Mouse (Mus musculus) MEL (cell line): ENCODE data around the gene Tfrc. TPM values are rescaled to one million over a fixed set of nuclear protein-coding genes. Genes with fewer than 3 reads are reported as not detected.
A peak's percentile ranks its signal among the peaks of the same experiment; 100 is the strongest.

ENCODE experiments used
- DNase-seq: peaks from one replicate; pipeline ENCODE4 v3.0.0; 2011; ENCODE audit warnings: low read depth, low spot score
- H3K27ac ChIP-seq: 2 replicates; pipeline ENCODE4 v1.5.1; 2012; ENCODE audit warnings: low read depth, mild to moderate bottlenecking, control low read depth, low read length, moderate library complexity; ENCODE audit not compliant: control insufficient read depth
- H3K27me3 ChIP-seq, 2 experiments: fragments of 150-350 bp in 1 of 2; sonication (generic) in 1 of 2; 2 replicates each; pipeline ENCODE4 v1.6.1; 2012; ENCODE audit warnings: low read length in 2 of 2, mild to moderate bottlenecking in 2 of 2, improper control_type of control experiment in 1 of 2, moderate library complexity in 1 of 2; ENCODE audit not compliant: insufficient read depth in 2 of 2, control insufficient read depth in 1 of 2
- H3K36me3 ChIP-seq, 2 experiments: 2 replicates each; pipeline ENCODE4 v1.6.1; 2012 to 2014; ENCODE audit warnings: low read length in 2 of 2, improper control_type of control experiment in 1 of 2, inconsistent platforms in 1 of 2, mild to moderate bottlenecking in 1 of 2; ENCODE audit not compliant: insufficient read depth in 2 of 2, control insufficient read depth in 1 of 2
- H3K4me1 ChIP-seq, 2 experiments: fragments of 150-350 bp in 1 of 2; sonication (generic) in 1 of 2; 2 replicates each; pipeline ENCODE4 v1.6.1; 2012; ENCODE audit warnings: low read length in 2 of 2, improper control_type of control experiment in 1 of 2, mild to moderate bottlenecking in 1 of 2; ENCODE audit not compliant: insufficient read depth in 2 of 2, control insufficient read depth in 1 of 2
- H3K4me3 ChIP-seq, 2 experiments: fragments of 150-350 bp in 1 of 2; sonication (generic) in 1 of 2; 2 replicates each; pipeline ENCODE4 v1.5.1; 2012; ENCODE audit warnings: low read depth in 2 of 2, low read length in 2 of 2, mild to moderate bottlenecking in 2 of 2, moderate library complexity in 2 of 2, control low read depth in 1 of 2, improper control_type of control experiment in 1 of 2; ENCODE audit not compliant: control insufficient read depth in 1 of 2, insufficient read depth in 1 of 2
- H3K79me2 ChIP-seq: 2 replicates; pipeline ENCODE4 v1.6.1; 2012; ENCODE audit warnings: mild to moderate bottlenecking, low read length, moderate library complexity; ENCODE audit not compliant: control insufficient read depth, poor library complexity, insufficient read depth
- H3K9ac ChIP-seq: 2 replicates; pipeline ENCODE4 v1.6.1; 2012; ENCODE audit warnings: low read depth, mild to moderate bottlenecking, control low read depth, low read length, moderate library complexity; ENCODE audit not compliant: control insufficient read depth, poor library complexity, severe bottlenecking
- H3K9me3 ChIP-seq: fragments of 150-350 bp; sonication (generic); replicated peaks from 2 replicates; pipeline ENCODE4 v1.6.1; 2012; ENCODE audit warnings: mild to moderate bottlenecking, low read length, improper control_type of control experiment, moderate library complexity; ENCODE audit not compliant: insufficient read depth
- CHD1 ChIP-seq: IDR thresholded peaks from 2 replicates; pipeline ENCODE4 v1.6.1; 2012; ENCODE audit warnings: low read depth, mild to moderate bottlenecking, inconsistent platforms, low read length, improper control_type of control experiment
- CTCF ChIP-seq, 3 experiments: IDR thresholded peaks in 2 of 3; conservative IDR thresholded peaks in 1 of 3; 2 replicates each; pipeline ENCODE4 v1.5.1; 2011 to 2012; ENCODE audit warnings: low read length in 3 of 3, low read depth in 2 of 3, mild to moderate bottlenecking in 2 of 3, improper control_type of control experiment in 1 of 3, inconsistent platforms in 1 of 3, mixed read lengths in 1 of 3, moderate library complexity in 1 of 3; ENCODE audit not compliant: control insufficient read depth in 1 of 3, insufficient read depth in 1 of 3, poor library complexity in 1 of 3, severe bottlenecking in 1 of 3
- E2F4 ChIP-seq: IDR thresholded peaks from 2 replicates; pipeline ENCODE4 v1.6.1; 2011; ENCODE audit warnings: low read depth, low read length, improper control_type of control experiment, borderline replicate concordance
- EP300 ChIP-seq, 2 experiments: IDR thresholded peaks; 2 replicates each; pipeline ENCODE4 v1.6.1; 2011; ENCODE audit warnings: improper control_type of control experiment in 2 of 2, low read length in 2 of 2, low read depth in 1 of 2, mild to moderate bottlenecking in 1 of 2
- ETS1 ChIP-seq: IDR thresholded peaks from 2 replicates; pipeline ENCODE4 v1.6.1; 2012; ENCODE audit warnings: low read depth, mild to moderate bottlenecking, inconsistent platforms, low read length, improper control_type of control experiment, moderate library complexity
- GABPA ChIP-seq: IDR thresholded peaks from 2 replicates; pipeline ENCODE4 v1.6.1; 2012; ENCODE audit warnings: low read depth, mild to moderate bottlenecking, inconsistent platforms, low read length, improper control_type of control experiment, moderate library complexity
- GATA1 ChIP-seq: IDR thresholded peaks from 2 replicates; pipeline ENCODE4 v1.6.1; 2011; ENCODE audit warnings: low read depth, low read length, improper control_type of control experiment
- JUND ChIP-seq: IDR thresholded peaks from 2 replicates; pipeline ENCODE4 v1.6.1; 2011; ENCODE audit warnings: low read depth, mild to moderate bottlenecking, improper control_type of control experiment, low read length
- KAT2A ChIP-seq: conservative IDR thresholded peaks from 2 replicates; pipeline ENCODE4 v1.6.1; 2012; ENCODE audit warnings: low read depth, low read length, improper control_type of control experiment, inconsistent platforms
- MAX ChIP-seq: IDR thresholded peaks from 2 replicates; pipeline ENCODE4 v1.6.1; 2011; ENCODE audit warnings: low read length, improper control_type of control experiment
- MAZ ChIP-seq: IDR thresholded peaks from 2 replicates; pipeline ENCODE4 v1.6.1; 2012; ENCODE audit warnings: low read depth, mild to moderate bottlenecking, inconsistent platforms, low read length, improper control_type of control experiment
- MYB ChIP-seq: IDR thresholded peaks from 2 replicates; pipeline ENCODE4 v1.6.1; 2011; ENCODE audit warnings: mild to moderate bottlenecking, low read depth, low read length, improper control_type of control experiment
- MYC ChIP-seq: IDR thresholded peaks from 2 replicates; pipeline ENCODE4 v1.6.1; 2011; ENCODE audit warnings: low read depth, mild to moderate bottlenecking, low read length, improper control_type of control experiment, moderate library complexity
- NRF1 ChIP-seq: IDR thresholded peaks from 2 replicates; pipeline ENCODE4 v1.6.1; 2014; ENCODE audit warnings: low read depth, mild to moderate bottlenecking, inconsistent platforms, low read length, improper control_type of control experiment, moderate library complexity; ENCODE audit not compliant: poor library complexity, insufficient read depth, severe bottlenecking
- POLR2A ChIP-seq, 2 experiments: IDR thresholded peaks; 2 replicates each; pipeline ENCODE4 v1.6.1; 2011 to 2012; ENCODE audit warnings: low read length in 2 of 2, mild to moderate bottlenecking in 2 of 2, control low read depth in 1 of 2, improper control_type of control experiment in 1 of 2, low read depth in 1 of 2, moderate library complexity in 1 of 2; ENCODE audit not compliant: control insufficient read depth in 1 of 2, insufficient read depth in 1 of 2, poor library complexity in 1 of 2
- POLR2AphosphoS2 ChIP-seq: IDR thresholded peaks from 2 replicates; pipeline ENCODE4 v1.6.1; 2011; ENCODE audit warnings: low read length, improper control_type of control experiment
- POLR2AphosphoS5 ChIP-seq: IDR thresholded peaks from 2 replicates; pipeline ENCODE4 v1.6.1; 2012; ENCODE audit warnings: low read depth, borderline replicate concordance, mild to moderate bottlenecking, inconsistent platforms, low read length, moderate library complexity, mixed read lengths
- RAD21 ChIP-seq: IDR thresholded peaks from 2 replicates; pipeline ENCODE4 v1.6.1; 2011; ENCODE audit warnings: mild to moderate bottlenecking, low read depth, low read length, improper control_type of control experiment
- SIN3A ChIP-seq: IDR thresholded peaks from 2 replicates; pipeline ENCODE4 v1.6.1; 2012; ENCODE audit warnings: low read length, improper control_type of control experiment, inconsistent platforms
- SMC3 ChIP-seq: IDR thresholded peaks from 2 replicates; pipeline ENCODE4 v1.6.1; 2011; ENCODE audit warnings: low read depth, low read length, improper control_type of control experiment
- TAL1 ChIP-seq: IDR thresholded peaks from 2 replicates; pipeline ENCODE4 v1.6.1; 2012; ENCODE audit warnings: mild to moderate bottlenecking, inconsistent platforms, low read length, moderate library complexity, mixed read lengths
- TBP ChIP-seq: IDR thresholded peaks from 2 replicates; pipeline ENCODE4 v1.8.0; 2011; ENCODE audit warnings: low read depth, low read length, improper control_type of control experiment
- TCF12 ChIP-seq: IDR thresholded peaks from 2 replicates; pipeline ENCODE4 v1.6.1; 2014; ENCODE audit warnings: low read depth, mild to moderate bottlenecking, inconsistent platforms, low read length, improper control_type of control experiment, moderate library complexity
- UBTF ChIP-seq: IDR thresholded peaks from 2 replicates; pipeline ENCODE4 v1.6.1; 2012; ENCODE audit warnings: low read depth, mild to moderate bottlenecking, inconsistent platforms, low read length, improper control_type of control experiment, moderate library complexity, borderline replicate concordance; ENCODE audit not compliant: insufficient read depth
- USF1 ChIP-seq: IDR thresholded peaks from 2 replicates; pipeline ENCODE4 v1.6.1; 2014; ENCODE audit warnings: low read depth, mild to moderate bottlenecking, inconsistent platforms, low read length, improper control_type of control experiment, moderate library complexity
- USF2 ChIP-seq, 2 experiments: IDR thresholded peaks; 2 replicates each; pipeline ENCODE4 v1.6.1; 2011 to 2012; ENCODE audit warnings: improper control_type of control experiment in 2 of 2, low read length in 2 of 2, borderline replicate concordance in 1 of 2, inconsistent platforms in 1 of 2, low read depth in 1 of 2, mild to moderate bottlenecking in 1 of 2; ENCODE audit not compliant: insufficient read depth in 1 of 2
- ZC3H11A ChIP-seq: IDR thresholded peaks from 2 replicates; pipeline ENCODE4 v1.6.1; 2012; ENCODE audit warnings: low read depth, mild to moderate bottlenecking, inconsistent platforms, low read length, improper control_type of control experiment
- ZMIZ1 ChIP-seq: IDR thresholded peaks from 2 replicates; pipeline ENCODE4 v1.6.1; 2012; ENCODE audit warnings: low read depth, mild to moderate bottlenecking, inconsistent platforms, low read length, improper control_type of control experiment, moderate library complexity
- polyA plus RNA-seq, 2 experiments: library from polyadenylated mRNA; stranded (reverse) in 1 of 2; unstranded in 1 of 2; fragments of >175 nt in 1 of 2; fragments of >200 nt in 1 of 2; gene quantifications; 2 replicates each; pipeline versions ENCODE4 v1.2.1 to v1.2.4; 2012; ENCODE audit warnings: low replicate concordance in 2 of 2, low read depth in 1 of 2; ENCODE audit not compliant: insufficient read length in 2 of 2, insufficient read depth in 1 of 2, missing spikeins in 1 of 2
- total RNA-seq: library from RNA; depleted of rRNA; stranded (reverse); fragments of 300-350 nt; gene quantifications from 2 replicates; pipeline ENCODE4 v1.2.3, GENCODE M21; 2012

The Tfrc gene
- total and polyA plus RNA-seq, 3 experiments = 90.9 to 234 (median 106) TPM

GRCm38 (mm10) chr16:32634183-32634582, 25.5 kb downstream of the Tfrc start (continued):
- TF ChIP-seq GABPA (no peak), MAX (no peak), TAL1 (no peak), CHD1 (no peak), SIN3A (peak; percentile 80), POLR2AphosphoS2 (no peak), KAT2A (no peak), MYC (peak; percentile 70), USF1 (no peak), USF2 (IDR thresholded peaks at IDR 0.05; ENCODE audit: borderline replicate concordance in 1 of 2, insufficient read depth in 1 of 2, low read depth in 1 of 2, low read length in 2 of 2) (no peak), GATA1 (no peak), JUND (no peak), ZC3H11A (no peak), CTCF (IDR thresholded peaks at IDR 0.05 in 2 of 3, conservative IDR thresholded peaks at IDR 0.05 in 1 of 3; ENCODE audit: control insufficient read depth in 1 of 3, insufficient read depth in 1 of 3, low read depth in 2 of 3, low read length in 3 of 3, poor library complexity in 1 of 3, severe bottlenecking in 1 of 3) (no peak), E2F4 (no peak), ETS1 (peak; percentile 63; the same call in 1 of the 2 replicates)

GRCm38 (mm10) chr16:32635314-32635713, 26.6 kb downstream of the Tfrc start:
- H3K4me3 ChIP-seq = no peak overlapping the region
- peaks cover 0 to 13% of the 10 kb centered on the region in 2 experiments; a peak in 2 of 4 replicates for H3K4me1 ChIP-seq
- TF ChIP-seq SMC3 (peak; percentile 37), CTCF (IDR thresholded peaks at IDR 0.05 in 2 of 3, conservative IDR thresholded peaks at IDR 0.05 in 1 of 3; ENCODE audit: control insufficient read depth in 1 of 3, insufficient read depth in 1 of 3, low read depth in 2 of 3, low read length in 3 of 3, poor library complexity in 1 of 3, severe bottlenecking in 1 of 3) (peak; percentile 18 to 32 (median 30); a peak in 4 of 6 replicates), TBP (no peak)
- H3K9me3 ChIP-seq = no peaks in the 10 kb centered on the region
- no peak overlapping the region for H3K27ac ChIP-seq
- no peak overlapping the region for H3K9ac ChIP-seq
- no peaks in the 10 kb centered on the region for H3K79me2 ChIP-seq
- H3K27me3 ChIP-seq = no peaks in the 10 kb centered on the region
- DNase-seq = no peak
- H3K36me3 ChIP-seq = peaks cover 17 to 22% of the 10 kb centered on the region in 2 experiments

GRCm38 (mm10) chr16:32636331-32636730, 27.6 kb downstream of the Tfrc start:
- no peak overlapping the region for H3K9ac ChIP-seq
- DNase-seq = no peak
- peaks cover 8 to 18% of the 10 kb centered on the region in 2 experiments for H3K36me3 ChIP-seq
- H3K27me3 ChIP-seq = no peaks in the 10 kb centered on the region
- H3K79me2 ChIP-seq = no peaks in the 10 kb centered on the region
- no peaks in the 10 kb centered on the region for H3K9me3 ChIP-seq
- H3K4me3 ChIP-seq = no peak overlapping the region
- H3K4me1 ChIP-seq = peaks cover 0 to 13% of the 10 kb centered on the region in 2 experiments; a peak in 2 of 4 replicates
- H3K27ac ChIP-seq = no peak overlapping the region
- no peak for TF ChIP-seq NRF1
- TF ChIP-seq RAD21 = no peak
- no peak for TF ChIP-seq MAZ
- TF ChIP-seq SIN3A = no peak
- TF ChIP-seq TCF12 = no peak
- no peak for TF ChIP-seq USF1
- no peak for TF ChIP-seq JUND
- TF ChIP-seq POLR2A (IDR thresholded peaks at IDR 0.05; ENCODE audit: control insufficient read depth in 1 of 2, insufficient read depth in 1 of 2, low read depth in 1 of 2, low read length in 2 of 2, poor library complexity in 1 of 2) = no peak
- TF ChIP-seq POLR2AphosphoS5 = no peak
- TF ChIP-seq EP300 (IDR thresholded peaks at IDR 0.05; ENCODE audit: low read depth in 1 of 2, low read length in 2 of 2) = no peak
- no peak for TF ChIP-seq ZC3H11A
- no peak for TF ChIP-seq E2F4
- TF ChIP-seq MYB = no peak
- no peak for TF ChIP-seq KAT2A
- no peak for TF ChIP-seq ZMIZ1
- TF ChIP-seq UBTF = no peak
